Mouse (Mus musculus): ENCODE measurements around the gene Coa4. TPM values are rescaled to one million over a fixed set of nuclear protein-coding genes. Genes with fewer than 3 reads are reported as not detected.

Coa4 gene
- 1 to 10 TPM; 7.8 to 9.0 TPM for total RNA-seq (2021)

DNA sequence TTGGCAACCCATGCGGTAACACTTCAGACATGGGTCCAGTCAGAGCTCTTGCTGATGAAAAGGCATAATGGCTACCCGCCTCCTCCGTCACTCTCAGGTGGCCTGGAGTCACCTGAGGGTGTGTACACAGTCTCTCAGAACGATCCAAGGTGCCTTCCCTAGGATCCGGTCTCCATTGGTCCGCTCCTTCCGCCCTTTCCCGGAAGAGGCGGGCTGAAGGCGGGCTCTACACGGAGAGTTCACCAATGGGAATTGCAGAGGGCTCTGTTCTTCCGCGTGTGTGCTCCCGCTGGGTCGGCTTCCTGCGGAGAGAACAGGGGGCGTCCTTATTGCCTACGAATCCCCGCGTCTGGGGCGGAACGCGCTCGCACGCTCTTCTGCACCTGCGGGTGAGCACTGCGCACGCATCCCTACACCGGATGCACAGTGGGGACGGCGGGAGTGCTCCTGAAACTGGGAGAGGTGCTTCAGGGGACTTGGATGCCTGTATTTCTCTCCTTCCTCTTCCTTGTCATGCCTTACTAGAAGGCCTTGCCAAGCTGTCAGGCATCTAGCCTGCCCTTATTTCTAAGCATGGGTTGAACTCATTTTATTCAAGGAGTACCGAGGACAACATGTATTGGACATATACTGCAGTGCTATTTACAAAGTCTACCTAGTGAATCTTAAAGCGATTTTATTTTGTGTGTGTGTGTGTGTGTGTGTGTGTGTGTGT, at the start of gene Coa4:
Coa4 (plus strand) TSS at position 268 of the 715 bp plus-strand sequence.
- intact Hi-C loops (cut with DNase I), result loop anchor here (10.0 kb wide), 1 partner anchor 48 kb away; no protein-coding TSS in a partner anchor
- peak; percentile 87 to 93 for DNase-seq (ENCODE audit: extremely low spot score in 1 of 2, low spot score in 2 of 2)

DNA sequence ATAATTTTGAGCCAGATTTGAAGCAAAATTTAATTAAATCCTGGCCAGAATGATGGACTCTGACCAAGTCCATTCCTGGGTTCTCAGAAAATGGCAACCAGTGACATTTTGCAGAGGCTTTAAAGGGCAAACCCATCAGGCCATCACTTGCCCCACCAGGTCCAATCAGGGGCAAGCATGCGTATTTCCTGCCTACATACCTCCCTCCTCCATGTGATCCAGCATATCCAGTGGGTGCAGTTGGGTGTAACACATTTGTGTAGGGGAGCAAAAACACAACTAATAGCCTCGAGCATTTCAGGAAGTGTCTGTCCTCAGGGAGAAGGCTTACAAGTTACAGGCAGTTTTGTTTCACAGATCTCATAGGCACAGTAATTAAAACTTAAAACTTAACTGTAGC, 49.6 kb upstream of the Coa4 start:
- no peak for DNase-seq (ENCODE audit: extremely low spot score in 1 of 2, low spot score in 2 of 2)
- intact Hi-C loops (cut with DNase I), result no loop called here

DNA sequence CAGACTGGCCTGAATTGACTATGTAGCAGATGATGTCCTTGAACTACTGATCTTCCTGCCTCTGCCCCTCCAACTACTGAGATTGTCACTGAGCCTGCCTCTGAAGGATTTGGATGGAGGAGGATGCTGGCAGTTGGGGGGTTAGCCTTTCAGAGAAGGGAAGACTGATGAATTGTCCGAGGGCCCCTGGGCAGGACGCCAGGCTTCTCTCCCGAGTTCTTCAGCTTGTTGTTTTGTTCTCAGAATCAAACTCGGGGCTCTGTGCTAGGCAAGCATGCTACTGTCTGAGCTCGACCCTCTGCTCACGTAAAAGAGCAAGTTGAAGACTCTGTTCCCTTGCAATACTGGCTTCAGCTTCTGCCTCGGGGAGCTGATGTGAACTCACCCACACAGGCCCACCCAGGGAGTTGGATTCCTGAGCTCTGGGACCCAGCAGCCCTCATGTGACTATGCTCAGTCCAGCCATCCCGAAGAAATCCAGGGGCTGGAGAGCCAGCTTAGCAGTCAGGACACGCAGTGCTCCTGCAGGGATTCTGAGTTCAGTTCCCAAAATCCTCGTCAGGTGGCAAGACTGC, 48.3 kb upstream of the Coa4 start:
- intact Hi-C loops (cut with DNase I), result no loop called here
- DNase-seq (ENCODE audit: extremely low spot score in 1 of 2, low spot score in 2 of 2), result peak in 1 of 2 experiments; percentile 62

DNA sequence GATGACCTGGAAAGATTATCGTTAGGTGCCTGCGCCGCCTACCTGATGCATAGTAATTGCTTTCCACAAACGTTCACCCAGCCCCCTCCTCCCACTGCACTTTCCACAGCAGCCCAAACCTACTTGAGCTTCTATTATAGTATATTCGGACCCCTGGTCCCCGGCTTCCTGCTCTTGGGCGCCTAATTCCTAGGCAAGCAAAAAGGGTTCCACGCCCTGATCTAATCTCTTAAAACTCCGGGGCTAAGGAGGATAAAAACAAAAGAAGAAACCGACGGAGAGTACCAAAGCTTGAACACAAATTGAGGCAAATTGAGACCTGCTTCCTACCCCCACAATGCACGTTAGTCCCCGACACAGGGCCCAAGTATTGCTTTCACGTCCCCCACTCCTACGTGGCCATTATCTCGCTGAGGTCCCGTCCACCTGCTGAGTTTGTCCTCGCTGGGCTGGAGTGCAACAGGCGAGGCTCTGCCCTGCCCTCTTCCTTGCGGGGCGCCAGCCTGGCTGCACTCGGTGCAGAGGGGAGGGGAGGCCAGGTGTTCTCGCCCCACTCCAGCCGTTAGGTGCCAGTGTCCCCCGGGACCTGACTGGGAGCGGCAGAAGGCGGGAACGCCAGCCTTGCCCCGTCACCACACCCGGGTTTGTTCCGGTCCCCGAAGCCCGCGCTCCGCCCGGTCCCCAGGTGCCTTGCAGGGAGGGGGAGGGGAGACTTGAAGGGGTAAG, 44.3 kb upstream of the Coa4 start:
- intact Hi-C loops (cut with DNase I), result no loop called here
- DNase-seq (ENCODE audit: extremely low spot score in 1 of 2, low spot score in 2 of 2), result no peak

DNA sequence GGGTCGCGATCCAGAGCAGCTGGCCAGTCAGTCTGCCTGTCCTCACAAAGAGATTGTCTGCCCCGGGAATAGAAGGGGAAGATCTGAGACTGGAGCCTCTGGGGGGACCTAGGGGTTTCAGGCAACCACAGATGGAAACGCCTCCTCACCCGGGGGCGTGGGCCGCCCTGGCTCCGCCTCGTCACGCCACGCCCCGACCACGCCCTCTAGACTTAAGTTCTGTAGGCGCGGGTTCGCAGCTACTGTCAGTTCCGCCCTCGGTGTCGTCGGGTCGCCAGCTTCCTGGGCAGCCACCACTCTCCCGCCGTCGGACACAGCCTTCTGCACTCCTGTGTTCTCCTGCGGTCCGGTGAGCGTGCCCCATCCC, 43.8 kb upstream of the Coa4 start, which contains the start of gene Ucp2:
Ucp2 (plus strand) TSS at position 221 of the 367 bp plus-strand sequence.
- DNase-seq (ENCODE audit: extremely low spot score in 1 of 2, low spot score in 2 of 2), result peak; percentile 35 to 87
- intact Hi-C loops (cut with DNase I), result no loop called here

DNA sequence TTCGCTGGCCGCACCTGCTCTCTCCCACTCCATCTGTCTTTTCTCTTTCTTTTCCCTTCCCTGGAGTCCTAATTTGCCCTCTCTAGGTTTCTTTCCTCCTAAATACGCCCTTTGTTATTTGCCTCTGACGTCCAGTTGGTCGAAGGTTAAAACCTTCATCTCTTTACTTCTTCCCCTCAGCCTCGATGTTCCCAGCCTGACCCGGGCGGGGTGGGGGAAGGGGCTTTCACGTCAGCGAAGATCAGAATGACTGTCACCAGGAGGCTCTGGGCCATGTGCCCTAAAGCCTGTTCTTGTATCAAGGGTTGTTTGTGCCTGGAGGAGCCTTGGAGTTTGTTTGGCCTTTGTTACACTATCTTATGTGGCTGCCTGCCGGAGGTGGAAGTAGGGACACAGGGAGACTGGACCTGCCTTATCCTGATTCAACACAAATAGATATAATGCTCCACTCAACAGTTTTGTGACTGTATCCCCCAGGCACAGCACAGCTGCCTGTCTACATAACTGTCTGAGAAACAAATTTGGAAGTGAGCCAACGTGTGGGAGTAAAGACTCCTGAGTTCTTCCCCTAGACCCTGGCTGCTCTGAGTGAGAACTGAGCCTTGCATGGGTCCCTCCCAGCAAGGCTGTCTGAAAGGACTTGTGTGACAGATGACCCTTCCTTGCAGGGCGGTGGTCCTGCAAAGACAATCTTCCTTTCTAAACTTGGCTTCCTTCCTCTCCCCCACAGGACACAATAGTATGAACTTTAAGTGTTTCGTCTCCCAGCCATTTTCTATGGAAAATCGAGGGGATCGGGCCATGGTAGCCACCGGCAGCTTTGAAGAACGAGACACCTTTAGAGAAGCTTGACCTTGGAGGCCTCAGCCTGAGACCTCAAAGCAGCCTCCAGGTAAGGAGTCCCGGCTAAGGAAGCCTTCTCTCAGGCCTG, 43.1 kb upstream of the Coa4 start:
- intact Hi-C loops (cut with DNase I), result no loop called here

DNA sequence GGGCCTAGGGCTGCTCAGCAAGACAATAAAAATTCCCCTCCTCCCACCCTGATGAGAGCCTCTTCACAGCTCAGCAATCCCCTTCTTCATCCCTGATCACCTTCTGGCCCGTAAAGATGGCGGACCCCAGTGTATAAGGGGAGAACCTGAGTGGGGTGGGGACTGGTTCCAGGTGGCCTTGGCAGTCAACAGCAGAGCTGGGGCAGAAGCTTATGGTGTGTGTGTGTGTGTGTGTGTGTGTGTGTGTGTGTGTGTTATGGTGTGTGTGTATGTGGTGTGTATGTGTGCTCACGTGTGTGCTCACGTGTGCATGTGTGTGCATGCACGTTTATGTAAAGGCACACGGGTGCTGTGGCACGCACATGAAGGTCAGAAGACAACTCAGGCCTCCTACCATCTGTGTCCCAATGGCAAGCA, 42.4 kb upstream of the Coa4 start:
- intact Hi-C loops (cut with DNase I), result no loop called here

More for the DNA sequence above, 43.1 kb upstream of the Coa4 start:
- peak; percentile 45 to 52 for DNase-seq (ENCODE audit: extremely low spot score in 1 of 2, low spot score in 2 of 2)

DNA sequence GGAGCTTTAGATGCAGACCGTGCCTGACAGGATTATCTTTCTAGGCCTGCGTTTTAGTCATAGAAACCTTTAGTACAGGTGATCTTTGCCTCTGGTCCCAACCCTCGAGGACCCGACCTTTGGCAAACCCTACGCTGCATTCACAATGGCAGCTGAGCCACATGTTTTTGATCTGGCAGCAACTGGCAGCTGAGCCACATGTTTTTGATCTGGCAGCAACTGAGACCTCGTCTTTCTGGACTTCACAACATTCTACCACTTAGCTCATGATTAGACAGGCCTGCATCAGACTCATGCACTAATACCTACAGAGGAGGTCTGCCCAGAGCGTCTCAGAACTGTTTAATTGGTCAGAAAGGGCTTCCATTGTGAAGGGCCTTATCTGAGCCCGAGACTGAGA, 41.8 kb upstream of the Coa4 start:
- DNase-seq (ENCODE audit: extremely low spot score in 1 of 2, low spot score in 2 of 2), result no peak
- intact Hi-C loops (cut with DNase I), result no loop called here

More for the DNA sequence above, 42.4 kb upstream of the Coa4 start:
- no peak for DNase-seq (ENCODE audit: extremely low spot score in 1 of 2, low spot score in 2 of 2)

DNA sequence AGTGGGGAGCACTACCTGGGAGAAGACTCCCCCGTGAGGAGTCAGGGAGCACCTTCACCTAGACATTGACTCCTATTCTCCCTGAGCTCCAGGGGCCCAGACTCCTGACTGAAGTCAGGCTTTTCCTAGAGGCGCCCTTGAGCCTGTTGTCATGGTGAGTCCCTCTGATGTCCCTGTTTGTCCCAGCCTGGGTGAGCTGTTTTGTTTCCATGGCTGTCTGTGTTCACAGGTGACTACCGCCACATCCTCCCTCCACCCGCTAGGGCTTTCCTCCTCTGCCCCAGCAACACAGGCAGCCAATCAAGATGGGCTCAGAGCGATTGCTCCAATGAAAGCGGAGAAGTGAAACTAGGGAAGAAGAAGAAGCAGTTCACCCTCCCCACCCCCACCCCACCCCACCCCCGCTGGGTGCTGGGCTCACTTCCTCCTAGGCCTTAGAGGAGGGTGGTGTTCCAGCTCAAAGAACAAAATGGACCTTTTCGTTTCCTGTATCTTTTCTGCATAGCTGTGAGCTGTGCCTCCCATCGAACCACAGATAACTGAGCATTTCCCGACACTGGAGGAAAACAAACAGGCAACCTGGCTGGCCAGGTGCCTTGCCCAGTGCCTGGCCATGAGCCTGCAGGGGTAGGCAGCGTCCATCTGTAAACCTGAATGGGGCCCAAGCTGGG, 41.2 kb upstream of the Coa4 start:
- peak; percentile 75 to 85 for DNase-seq (ENCODE audit: extremely low spot score in 1 of 2, low spot score in 2 of 2)
- intact Hi-C loops (cut with DNase I), result no loop called here

DNA sequence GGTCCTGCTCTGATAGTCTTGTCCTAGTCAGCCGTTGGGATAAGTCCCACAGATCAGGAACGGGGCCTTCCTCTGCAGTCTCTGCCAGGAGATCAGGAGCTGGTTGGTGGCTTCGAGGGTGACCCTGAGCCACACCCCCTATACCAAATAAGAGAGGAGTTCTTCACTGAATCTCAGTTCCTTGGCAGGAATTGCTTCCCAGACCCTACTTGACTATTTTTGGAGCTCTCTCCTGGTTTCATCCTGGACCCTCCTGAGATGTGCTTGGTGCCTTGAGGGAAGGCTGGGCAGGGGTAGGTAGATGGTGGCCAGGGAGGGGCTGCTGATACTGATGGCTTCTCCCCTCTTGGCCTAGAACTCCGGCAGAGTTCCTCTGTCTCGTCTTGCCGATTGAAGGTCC, 40.5 kb upstream of the Coa4 start:
- DNase-seq (ENCODE audit: extremely low spot score in 1 of 2, low spot score in 2 of 2), result no peak
- intact Hi-C loops (cut with DNase I), result no loop called here

DNA sequence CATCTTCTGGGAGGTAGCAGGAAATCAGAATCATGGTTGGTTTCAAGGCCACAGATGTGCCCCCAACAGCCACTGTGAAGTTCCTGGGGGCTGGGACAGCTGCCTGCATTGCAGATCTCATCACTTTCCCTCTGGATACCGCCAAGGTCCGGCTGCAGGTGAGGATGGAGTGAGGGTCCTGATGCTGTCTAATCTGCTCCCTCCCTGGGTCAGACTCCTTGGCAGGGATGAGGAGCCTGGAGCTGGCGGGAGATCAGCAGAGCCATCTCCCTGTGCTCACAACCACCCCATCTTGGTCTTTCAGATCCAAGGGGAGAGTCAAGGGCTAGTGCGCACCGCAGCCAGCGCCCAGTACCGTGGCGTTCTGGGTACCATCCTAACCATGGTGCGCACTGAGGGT, 40.1 kb upstream of the Coa4 start:
- intact Hi-C loops (cut with DNase I), result no loop called here
- no peak for DNase-seq (ENCODE audit: extremely low spot score in 1 of 2, low spot score in 2 of 2)

DNA sequence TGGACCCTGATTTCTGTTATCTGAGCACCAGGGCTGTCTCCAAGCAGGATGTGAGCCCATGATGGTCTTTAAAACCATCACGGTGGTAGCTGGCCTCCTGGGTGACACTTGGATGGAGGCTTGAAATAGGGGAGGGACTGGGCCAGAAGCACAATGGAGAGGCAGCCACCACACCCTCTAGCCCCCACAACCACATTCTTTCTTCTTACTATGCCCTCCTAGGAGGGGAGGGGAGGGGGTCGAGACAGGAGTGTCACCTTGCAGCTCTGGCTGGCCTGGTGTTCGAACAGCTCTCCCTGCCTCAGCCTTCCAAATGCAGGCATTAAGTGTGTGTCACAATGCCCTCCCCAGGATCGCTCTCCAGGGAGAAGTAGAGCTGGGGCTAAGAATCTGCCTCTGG, 39.5 kb upstream of the Coa4 start:
- intact Hi-C loops (cut with DNase I), result no loop called here
- DNase-seq (ENCODE audit: extremely low spot score in 1 of 2, low spot score in 2 of 2), result no peak

DNA sequence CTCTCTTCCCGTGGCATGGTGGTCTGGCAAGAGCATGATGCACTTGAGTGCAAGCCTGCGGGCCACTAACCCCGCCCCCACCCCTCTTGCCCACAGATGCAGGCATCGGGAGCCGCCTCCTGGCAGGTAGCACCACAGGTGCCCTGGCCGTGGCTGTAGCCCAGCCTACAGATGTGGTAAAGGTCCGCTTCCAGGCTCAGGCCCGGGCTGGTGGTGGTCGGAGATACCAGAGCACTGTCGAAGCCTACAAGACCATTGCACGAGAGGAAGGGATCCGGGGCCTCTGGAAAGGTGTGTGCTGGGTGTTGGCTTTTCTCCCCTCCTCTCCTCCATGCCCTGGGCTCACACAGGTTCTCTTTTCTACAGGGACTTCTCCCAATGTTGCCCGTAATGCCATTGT, 38.9 kb upstream of the Coa4 start:
- intact Hi-C loops (cut with DNase I), result no loop called here
- no peak for DNase-seq (ENCODE audit: extremely low spot score in 1 of 2, low spot score in 2 of 2)

DNA sequence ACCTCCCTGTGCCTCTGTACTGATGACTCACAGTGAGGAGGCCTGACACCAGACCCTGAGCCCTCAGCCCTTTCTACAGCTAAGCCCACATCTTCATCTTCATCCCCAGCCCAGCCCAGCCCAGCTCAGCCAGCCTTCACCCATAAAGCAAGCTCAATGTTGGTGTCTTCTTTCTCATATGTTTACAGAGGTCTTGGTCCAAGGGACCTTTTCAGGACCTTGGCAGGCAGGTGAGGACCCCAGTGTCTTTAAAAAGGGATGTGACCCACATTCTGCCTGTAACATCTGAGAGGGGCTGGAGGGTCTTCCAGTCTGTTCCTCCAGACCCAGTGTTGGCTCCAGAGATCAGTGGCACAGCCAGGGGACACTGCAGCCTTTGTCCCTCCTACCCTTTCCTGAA, 37.4 kb upstream of the Coa4 start:
- intact Hi-C loops (cut with DNase I), result no loop called here
- no peak for DNase-seq (ENCODE audit: extremely low spot score in 1 of 2, low spot score in 2 of 2)

DNA sequence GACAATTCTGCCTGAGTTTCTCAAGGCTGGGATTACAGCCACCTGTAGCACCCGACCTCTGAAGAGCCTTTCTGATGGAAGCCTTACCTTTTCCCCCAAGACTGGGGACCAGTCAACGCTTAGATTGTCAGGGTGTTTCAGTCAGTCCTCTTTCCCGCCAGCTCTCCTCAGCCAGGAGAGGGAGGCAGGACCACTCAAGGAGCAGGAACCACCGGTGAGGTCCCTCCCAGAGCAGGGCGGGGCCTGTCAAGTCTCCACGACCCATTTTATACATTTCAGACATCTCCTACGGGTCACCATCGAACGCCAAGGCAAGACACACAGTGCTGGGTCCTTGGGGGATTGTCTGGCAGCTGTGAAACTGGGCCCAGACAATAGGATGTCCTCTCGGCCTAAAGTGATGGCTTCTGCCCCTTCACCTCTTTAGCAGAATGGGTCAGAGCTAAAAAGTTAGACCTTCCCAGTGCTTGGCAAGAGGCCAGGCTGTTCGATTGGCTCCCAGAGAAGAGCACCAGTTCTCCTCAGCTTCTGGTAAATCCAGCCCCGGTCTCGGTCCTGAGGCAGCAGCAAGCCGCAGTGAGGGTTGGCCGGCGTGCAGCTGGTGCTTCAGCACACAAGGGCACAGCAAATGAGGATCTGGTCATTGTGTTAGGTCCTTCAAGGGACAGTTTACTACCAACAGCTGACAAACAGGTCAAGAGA, 36.4 kb upstream of the Coa4 start:
- peak in 1 of 2 experiments; percentile 51 for DNase-seq (ENCODE audit: extremely low spot score in 1 of 2, low spot score in 2 of 2)
- intact Hi-C loops (cut with DNase I), result no loop called here

DNA sequence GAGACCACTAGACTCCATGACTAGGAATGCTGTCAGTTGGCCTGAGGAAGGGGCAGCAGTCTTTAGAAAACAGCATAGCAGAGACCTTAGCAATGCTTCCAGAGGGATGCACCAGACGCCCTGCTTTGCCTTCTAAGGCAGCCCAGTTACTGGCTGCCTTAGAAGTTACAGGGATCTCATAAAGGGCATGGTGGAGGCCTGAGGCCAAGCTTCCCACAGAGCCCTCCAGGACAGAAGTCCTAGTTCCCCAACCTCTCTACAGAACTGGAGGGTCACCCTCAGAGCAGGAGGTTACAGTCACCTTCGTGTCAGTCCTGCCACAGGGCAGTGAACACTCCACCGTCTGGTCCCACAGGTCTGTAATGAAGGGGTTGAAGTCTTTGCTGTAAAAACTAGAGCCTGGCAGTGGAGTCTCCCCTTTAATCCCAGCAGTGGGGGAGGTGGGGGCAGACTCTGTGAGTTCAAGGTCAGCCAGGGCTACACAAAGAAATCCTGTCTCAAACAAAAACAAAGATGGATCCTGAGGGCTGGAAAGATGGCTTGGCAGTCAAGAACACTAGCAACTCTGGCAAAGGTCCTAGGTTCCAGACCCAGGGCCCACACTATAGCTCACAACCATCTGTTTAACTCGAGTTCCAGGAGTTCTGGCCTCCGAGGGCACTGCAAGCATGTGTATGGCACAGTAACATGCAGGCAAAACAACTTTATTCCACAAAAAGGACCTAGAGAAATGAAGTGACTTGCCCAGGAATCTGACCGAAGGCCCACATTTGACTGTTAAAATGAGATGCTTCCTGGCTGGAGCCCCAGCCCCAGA, 35.6 kb upstream of the Coa4 start:
- DNase-seq (ENCODE audit: extremely low spot score in 1 of 2, low spot score in 2 of 2), result peak in 1 of 2 experiments; percentile 15
- intact Hi-C loops (cut with DNase I), result no loop called here

DNA sequence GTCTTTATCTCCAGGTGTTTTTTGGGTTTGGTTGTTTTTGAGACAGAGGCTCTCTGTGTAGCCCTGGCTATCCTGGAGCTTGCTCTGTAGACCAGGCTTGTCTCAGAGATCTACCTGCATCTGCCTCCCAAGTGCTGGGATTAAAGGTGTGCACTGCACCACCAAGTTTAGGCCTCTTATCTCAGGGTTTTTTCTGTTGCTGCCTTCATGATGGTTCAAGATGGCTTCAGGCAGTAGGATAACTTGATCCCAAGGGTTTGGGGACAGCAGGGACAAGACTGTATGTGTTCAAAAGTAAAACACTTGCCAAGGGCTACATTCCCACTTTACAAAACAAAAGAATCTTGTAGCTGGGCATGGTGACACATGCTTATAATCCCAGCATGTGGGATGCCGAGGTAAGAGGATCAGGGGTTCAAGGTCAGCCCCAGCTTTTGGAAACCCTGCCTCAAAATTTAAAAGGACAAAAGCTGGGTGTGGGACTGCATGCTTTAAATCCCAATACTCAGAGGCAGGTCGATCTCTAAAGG, 35.0 kb upstream of the Coa4 start:
- DNase-seq (ENCODE audit: extremely low spot score in 1 of 2, low spot score in 2 of 2), result no peak
- intact Hi-C loops (cut with DNase I), result no loop called here
